Mouse (Mus musculus): ENCODE measurements at regions not wholly inside any gene's neighbourhood (a gene's known extent, or its start where the extent isn't known, plus 50 kb on each side); places are given as distances from the start of the nearest gene placed in this dataset.

- Histone ChIP-seq H3K4me1 (ENCODE audit: control insufficient read depth, insufficient read depth, low read length) (no peaks in the 10 kb centered on the region), H3K4me3 (ENCODE audit: insufficient read depth, low read depth, low read length) (no peak overlapping the region), H3K36me3 (ENCODE audit: control insufficient read depth, insufficient read depth, low read length) (no peaks in the 10 kb centered on the region), H3K27ac (ENCODE audit: insufficient read depth, low read depth, low read length) (no peak overlapping the region), H3K27me3 (replicated peaks; ENCODE audit: control insufficient read depth, insufficient read depth, low read length) (no peaks in the 10 kb centered on the region; the same call in 1 of the 2 replicates)
- 22% methylated on average over 2 of the region's 2 CpGs for WGBS
- TF ChIP-seq CTCF (conservative IDR thresholded peaks at IDR 0.05; ENCODE audit: insufficient read depth, insufficient read length, low read depth, low read length) (no peak), POLR2A (IDR thresholded peaks at IDR 0.05; ENCODE audit: low read depth, low read length) (no peak)
- no peak for DNase-seq
Observed at GRCm38 (mm10) chr16:88374612-88375011, 84.5 kb upstream of the Grik1 start.

GRCm38 (mm10) chr16:88372034-88372433, 82.0 kb upstream of the Grik1 start:
- no peak overlapping the region for H3K27ac ChIP-seq (ENCODE audit: insufficient read depth, low read depth, low read length)
- peak; percentile 55 for DNase-seq
- no peaks in the 10 kb centered on the region for H3K27me3 ChIP-seq (replicated peaks; ENCODE audit: control insufficient read depth, insufficient read depth, low read length)
- H3K4me1 ChIP-seq (ENCODE audit: control insufficient read depth, insufficient read depth, low read length), result no peaks in the 10 kb centered on the region
- no peak overlapping the region for H3K4me3 ChIP-seq (ENCODE audit: insufficient read depth, low read depth, low read length)
- WGBS, result 31% methylated on average over 7 of the region's 7 CpGs
- TF ChIP-seq CTCF (conservative IDR thresholded peaks at IDR 0.05; ENCODE audit: insufficient read depth, insufficient read length, low read depth, low read length) (peak; percentile 56), POLR2A (IDR thresholded peaks at IDR 0.05; ENCODE audit: low read depth, low read length) (no peak)
- H3K36me3 ChIP-seq (ENCODE audit: control insufficient read depth, insufficient read depth, low read length), result no peaks in the 10 kb centered on the region

GRCm38 (mm10) chr16:88368146-88368545, 78.1 kb upstream of the Grik1 start:
- no peak overlapping the region for H3K27ac ChIP-seq (ENCODE audit: insufficient read depth, low read depth, low read length)
- no peak overlapping the region for H3K4me3 ChIP-seq (ENCODE audit: insufficient read depth, low read depth, low read length)
- no peaks in the 10 kb centered on the region for H3K4me1 ChIP-seq (ENCODE audit: control insufficient read depth, insufficient read depth, low read length)
- no peaks in the 10 kb centered on the region for H3K36me3 ChIP-seq (ENCODE audit: control insufficient read depth, insufficient read depth, low read length)
- 58% methylated on average over 6 of the region's 6 CpGs for WGBS
- no peak for DNase-seq
- TF ChIP-seq CTCF (conservative IDR thresholded peaks at IDR 0.05; ENCODE audit: insufficient read depth, insufficient read length, low read depth, low read length) (no peak), POLR2A (IDR thresholded peaks at IDR 0.05; ENCODE audit: low read depth, low read length) (no peak)
- H3K27me3 ChIP-seq (replicated peaks; ENCODE audit: control insufficient read depth, insufficient read depth, low read length), result no peaks in the 10 kb centered on the region

- 79% methylated on average over 1 of the region's 1 CpGs for WGBS
- TF ChIP-seq CTCF (conservative IDR thresholded peaks at IDR 0.05; ENCODE audit: insufficient read depth, insufficient read length, low read depth, low read length) (no peak), POLR2A (IDR thresholded peaks at IDR 0.05; ENCODE audit: low read depth, low read length) (no peak)
- Histone ChIP-seq H3K27ac (ENCODE audit: insufficient read depth, low read depth, low read length) (no peak overlapping the region), H3K4me1 (ENCODE audit: control insufficient read depth, insufficient read depth, low read length) (no peaks in the 10 kb centered on the region), H3K27me3 (replicated peaks; ENCODE audit: control insufficient read depth, insufficient read depth, low read length) (no peaks in the 10 kb centered on the region), H3K4me3 (ENCODE audit: insufficient read depth, low read depth, low read length) (no peak overlapping the region), H3K36me3 (ENCODE audit: control insufficient read depth, insufficient read depth, low read length) (no peaks in the 10 kb centered on the region)
- DNase-seq, result no peak
Observed at GRCm38 (mm10) chr16:88367162-88367561, 77.1 kb upstream of the Grik1 start.

- Histone ChIP-seq H3K27me3 (replicated peaks; ENCODE audit: control insufficient read depth, insufficient read depth, low read length) (no peaks in the 10 kb centered on the region), H3K36me3 (ENCODE audit: control insufficient read depth, insufficient read depth, low read length) (no peaks in the 10 kb centered on the region), H3K27ac (ENCODE audit: insufficient read depth, low read depth, low read length) (no peak overlapping the region), H3K4me1 (ENCODE audit: control insufficient read depth, insufficient read depth, low read length) (no peaks in the 10 kb centered on the region), H3K4me3 (ENCODE audit: insufficient read depth, low read depth, low read length) (no peak overlapping the region)
- TF ChIP-seq CTCF (conservative IDR thresholded peaks at IDR 0.05; ENCODE audit: insufficient read depth, insufficient read length, low read depth, low read length) (no peak), POLR2A (IDR thresholded peaks at IDR 0.05; ENCODE audit: low read depth, low read length) (no peak)
- DNase-seq, result no peak
- WGBS, result 32% methylated on average over 2 of the region's 2 CpGs
Observed at GRCm38 (mm10) chr16:88360081-88360480, 70.0 kb upstream of the Grik1 start.
